Mouse (Mus musculus) MEL (cell line): ENCODE measurements around the gene Dedd. TPM values are rescaled to one million over a fixed set of nuclear protein-coding genes. Genes with fewer than 3 reads are reported as not detected.
"Not testable (repeated sequence)": the region's sequence is repeated elsewhere in the genome, so short reads cannot be mapped to it uniquely, and the experiment has no call there.

Experiments used
- DNase-seq: peaks from one replicate; pipeline ENCODE4 v3.0.0; 2011; ENCODE audit warnings: low read depth, low spot score
- H3K27ac ChIP-seq: 2 replicates; pipeline ENCODE4 v1.5.1; 2012; ENCODE audit warnings: low read depth, mild to moderate bottlenecking, control low read depth, low read length, moderate library complexity; ENCODE audit not compliant: control insufficient read depth
- H3K27me3 ChIP-seq, 2 experiments: fragments of 150-350 bp in 1 of 2; sonication (generic) in 1 of 2; 2 replicates each; pipeline ENCODE4 v1.6.1; 2012; ENCODE audit warnings: low read length in 2 of 2, mild to moderate bottlenecking in 2 of 2, improper control_type of control experiment in 1 of 2, moderate library complexity in 1 of 2; ENCODE audit not compliant: insufficient read depth in 2 of 2, control insufficient read depth in 1 of 2
- H3K36me3 ChIP-seq, 2 experiments: 2 replicates each; pipeline ENCODE4 v1.6.1; 2012 to 2014; ENCODE audit warnings: low read length in 2 of 2, improper control_type of control experiment in 1 of 2, inconsistent platforms in 1 of 2, mild to moderate bottlenecking in 1 of 2; ENCODE audit not compliant: insufficient read depth in 2 of 2, control insufficient read depth in 1 of 2
- H3K4me1 ChIP-seq, 2 experiments: fragments of 150-350 bp in 1 of 2; sonication (generic) in 1 of 2; 2 replicates each; pipeline ENCODE4 v1.6.1; 2012; ENCODE audit warnings: low read length in 2 of 2, improper control_type of control experiment in 1 of 2, mild to moderate bottlenecking in 1 of 2; ENCODE audit not compliant: insufficient read depth in 2 of 2, control insufficient read depth in 1 of 2
- H3K4me3 ChIP-seq, 2 experiments: fragments of 150-350 bp in 1 of 2; sonication (generic) in 1 of 2; 2 replicates each; pipeline ENCODE4 v1.5.1; 2012; ENCODE audit warnings: low read depth in 2 of 2, low read length in 2 of 2, mild to moderate bottlenecking in 2 of 2, moderate library complexity in 2 of 2, control low read depth in 1 of 2, improper control_type of control experiment in 1 of 2; ENCODE audit not compliant: control insufficient read depth in 1 of 2, insufficient read depth in 1 of 2
- H3K79me2 ChIP-seq: 2 replicates; pipeline ENCODE4 v1.6.1; 2012; ENCODE audit warnings: mild to moderate bottlenecking, low read length, moderate library complexity; ENCODE audit not compliant: control insufficient read depth, poor library complexity, insufficient read depth
- H3K9ac ChIP-seq: 2 replicates; pipeline ENCODE4 v1.6.1; 2012; ENCODE audit warnings: low read depth, mild to moderate bottlenecking, control low read depth, low read length, moderate library complexity; ENCODE audit not compliant: control insufficient read depth, poor library complexity, severe bottlenecking
- H3K9me3 ChIP-seq: fragments of 150-350 bp; sonication (generic); replicated peaks from 2 replicates; pipeline ENCODE4 v1.6.1; 2012; ENCODE audit warnings: mild to moderate bottlenecking, low read length, improper control_type of control experiment, moderate library complexity; ENCODE audit not compliant: insufficient read depth
- BHLHE40 ChIP-seq: IDR thresholded peaks from 2 replicates; pipeline ENCODE4 v1.6.1; 2012; ENCODE audit warnings: low read depth, mild to moderate bottlenecking, inconsistent platforms, low read length, improper control_type of control experiment, borderline replicate concordance
- CHD2 ChIP-seq: IDR thresholded peaks from 2 replicates; pipeline ENCODE4 v1.6.1; 2011; ENCODE audit warnings: low read length, improper control_type of control experiment
- ELF1 ChIP-seq: IDR thresholded peaks from 2 replicates; pipeline ENCODE4 v1.6.1; 2014; ENCODE audit warnings: low read depth, mild to moderate bottlenecking, inconsistent platforms, low read length, improper control_type of control experiment, moderate library complexity
- EP300 ChIP-seq, 2 experiments: IDR thresholded peaks; 2 replicates each; pipeline ENCODE4 v1.6.1; 2011; ENCODE audit warnings: improper control_type of control experiment in 2 of 2, low read length in 2 of 2, low read depth in 1 of 2, mild to moderate bottlenecking in 1 of 2
- MAFK ChIP-seq: IDR thresholded peaks from 2 replicates; pipeline ENCODE4 v1.6.1; 2011; ENCODE audit warnings: low read depth, mild to moderate bottlenecking, low read length, improper control_type of control experiment, borderline replicate concordance
- MAZ ChIP-seq: IDR thresholded peaks from 2 replicates; pipeline ENCODE4 v1.6.1; 2012; ENCODE audit warnings: low read depth, mild to moderate bottlenecking, inconsistent platforms, low read length, improper control_type of control experiment
- MYC ChIP-seq: IDR thresholded peaks from 2 replicates; pipeline ENCODE4 v1.6.1; 2011; ENCODE audit warnings: low read depth, mild to moderate bottlenecking, low read length, improper control_type of control experiment, moderate library complexity
- POLR2AphosphoS2 ChIP-seq: IDR thresholded peaks from 2 replicates; pipeline ENCODE4 v1.6.1; 2011; ENCODE audit warnings: low read length, improper control_type of control experiment
- POLR2AphosphoS5 ChIP-seq: IDR thresholded peaks from 2 replicates; pipeline ENCODE4 v1.6.1; 2012; ENCODE audit warnings: low read depth, borderline replicate concordance, mild to moderate bottlenecking, inconsistent platforms, low read length, moderate library complexity, mixed read lengths
- RAD21 ChIP-seq: IDR thresholded peaks from 2 replicates; pipeline ENCODE4 v1.6.1; 2011; ENCODE audit warnings: mild to moderate bottlenecking, low read depth, low read length, improper control_type of control experiment
- SIN3A ChIP-seq: IDR thresholded peaks from 2 replicates; pipeline ENCODE4 v1.6.1; 2012; ENCODE audit warnings: low read length, improper control_type of control experiment, inconsistent platforms
- TBP ChIP-seq: IDR thresholded peaks from 2 replicates; pipeline ENCODE4 v1.8.0; 2011; ENCODE audit warnings: low read depth, low read length, improper control_type of control experiment
- USF1 ChIP-seq: IDR thresholded peaks from 2 replicates; pipeline ENCODE4 v1.6.1; 2014; ENCODE audit warnings: low read depth, mild to moderate bottlenecking, inconsistent platforms, low read length, improper control_type of control experiment, moderate library complexity
- ZKSCAN1 ChIP-seq: IDR thresholded peaks from 2 replicates; pipeline ENCODE4 v1.6.1; 2012; ENCODE audit warnings: low read depth, mild to moderate bottlenecking, inconsistent platforms, low read length, improper control_type of control experiment, moderate library complexity
- ZNF384 ChIP-seq: IDR thresholded peaks from 2 replicates; pipeline ENCODE4 v1.6.1; 2012; ENCODE audit warnings: low read depth, mild to moderate bottlenecking, inconsistent platforms, low read length, improper control_type of control experiment
- polyA plus RNA-seq, 2 experiments: library from polyadenylated mRNA; stranded (reverse) in 1 of 2; unstranded in 1 of 2; fragments of >175 nt in 1 of 2; fragments of >200 nt in 1 of 2; gene quantifications; 2 replicates each; pipeline versions ENCODE4 v1.2.1 to v1.2.4; 2012; ENCODE audit warnings: low replicate concordance in 2 of 2, low read depth in 1 of 2; ENCODE audit not compliant: insufficient read length in 2 of 2, insufficient read depth in 1 of 2, missing spikeins in 1 of 2
- total RNA-seq: library from RNA; depleted of rRNA; stranded (reverse); fragments of 300-350 nt; gene quantifications from 2 replicates; pipeline ENCODE4 v1.2.3, GENCODE M21; 2012

Gene Dedd
- total and polyA plus RNA-seq, 3 experiments = 28.7 to 44.9 TPM; not detected in 1

- not testable (repeated sequence) for H3K36me3 ChIP-seq, H3K79me2 ChIP-seq, DNase-seq, H3K4me1 ChIP-seq, H3K9me3 ChIP-seq, H3K9ac ChIP-seq
- H3K27me3 ChIP-seq = peaks cover 3 to 17% of the 10 kb centered on the region in 2 experiments; a peak in 3 of 4 replicates
- TF ChIP-seq TBP = peak; percentile 73; the same call in 1 of the 2 replicates
- TF ChIP-seq, all 39 proteins: peak for 1; not testable (repeated sequence) for 38
- not testable (repeated sequence) for H3K27ac ChIP-seq, H3K4me3 ChIP-seq
These were observed 22.8 kb upstream of the Dedd start for GRCm38 (mm10) chr1:171306157-171306556.

GRCm38 (mm10) chr1:171309321-171309720 is 19.6 kb upstream of the Dedd start:
- no peak overlapping the region for H3K9ac ChIP-seq
- TF ChIP-seq ZNF384 (no peak), ZKSCAN1 (no peak), BHLHE40 (no peak), MYC (no peak), MAFK (no peak), EP300 (IDR thresholded peaks at IDR 0.05; ENCODE audit: low read depth in 1 of 2, low read length in 2 of 2) (no peak), USF1 (no peak), MAZ (no peak), SIN3A (no peak), POLR2AphosphoS5 (no peak), CHD2 (no peak)
- H3K79me2 ChIP-seq = no peaks in the 10 kb centered on the region
- peaks cover 3 to 13% of the 10 kb centered on the region in 2 experiments; a peak in 3 of 4 replicates for H3K27me3 ChIP-seq
- H3K27ac ChIP-seq = no peak overlapping the region
- no peak for DNase-seq
- no peaks in the 10 kb centered on the region for H3K4me1 ChIP-seq
- no peaks in the 10 kb centered on the region for H3K36me3 ChIP-seq
- no peaks in the 10 kb centered on the region for H3K9me3 ChIP-seq
- no peak overlapping the region for H3K4me3 ChIP-seq

- H3K27ac ChIP-seq = no peak overlapping the region
- no peak for DNase-seq
- no peaks in the 10 kb centered on the region for H3K4me1 ChIP-seq
- H3K9me3 ChIP-seq = no peaks in the 10 kb centered on the region
- H3K4me3 ChIP-seq = no peak overlapping the region
- no peak for TF ChIP-seq ELF1
- no peak for TF ChIP-seq RAD21
- peak; percentile 43; the same call in 1 of the 2 replicates for TF ChIP-seq POLR2AphosphoS2
- no peaks in the 10 kb centered on the region for H3K79me2 ChIP-seq
- H3K27me3 ChIP-seq = no peaks in the 10 kb centered on the region
- no peak overlapping the region for H3K9ac ChIP-seq
- H3K36me3 ChIP-seq = peaks cover 0 to 2% of the 10 kb centered on the region in 2 experiments; a peak in 1 of 4 replicates
These were observed 9.2 kb upstream of the Dedd start for GRCm38 (mm10) chr1:171319748-171320147.
